Mouse (Mus musculus) liver, embryonic 14.5 days (tissue): ENCODE data around the gene Slc4a3.

ENCODE experiments used
- CTCF ChIP-seq: IDR thresholded peaks from 2 replicates; pipeline ENCODE4 v1.5.1; 2016; ENCODE audit warnings: antibody characterized with exemption, low read depth, control low read depth
- EP300 ChIP-seq: IDR thresholded peaks from 2 replicates; pipeline ENCODE4 v1.6.1; 2016; ENCODE audit warnings: antibody characterized with exemption, low read depth

DNA sequence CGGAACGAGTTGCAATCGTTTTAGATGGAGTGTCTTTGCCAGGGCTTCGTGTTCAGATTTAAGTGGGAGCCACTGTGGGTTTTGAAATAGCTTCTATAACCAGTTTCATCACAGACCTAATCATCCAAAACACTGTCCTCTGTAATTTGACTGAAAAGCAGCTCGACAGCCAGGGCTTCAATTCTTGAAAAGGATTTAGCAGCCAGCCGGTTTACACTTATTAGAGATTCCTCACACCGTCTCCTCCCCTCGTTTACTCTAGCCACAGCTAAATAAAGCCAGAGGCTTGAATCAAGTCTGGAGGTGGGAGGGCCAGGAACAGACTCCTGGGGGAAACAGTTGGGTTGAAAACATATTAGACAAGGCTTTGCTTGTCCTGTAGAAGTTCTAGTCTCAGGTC is 64.5 kb downstream of the Slc4a3 start:
- TF ChIP-seq CTCF (no peak), EP300 (no peak)
